Mouse (Mus musculus): ENCODE measurements at regions not wholly inside any gene's neighbourhood (a gene's known extent, or its start where the extent isn't known, plus 50 kb on each side); places are given as distances from the start of the nearest gene placed in this dataset.

GRCm38 (mm10) chr9:31993631-31994601 is 80.7 kb upstream of the Barx2 start:
- WGBS, result 64% methylated on average over 7 of the region's 7 CpGs
- H3K27me3 ChIP-seq (replicated peaks), result no peaks in the 10 kb centered on the region
- no peaks in the 10 kb centered on the region for H3K9me3 ChIP-seq (replicated peaks)
- no peak overlapping the region for H3K4me2 ChIP-seq
- no peak for ATAC-seq (ENCODE audit: insufficient number of reproducible peaks, low FRiP score)
- no peak overlapping the region for H3K27ac ChIP-seq (ENCODE audit: poor library complexity, severe bottlenecking)
- H3K9ac ChIP-seq, result no peak overlapping the region
- peaks cover 41% of the 10 kb centered on the region for H3K4me1 ChIP-seq (replicated peaks)
- H3K36me3 ChIP-seq, result no peaks in the 10 kb centered on the region
- no peak overlapping the region for H3K4me3 ChIP-seq

- H3K36me3 ChIP-seq, result no peaks in the 10 kb centered on the region
- WGBS, result 71% methylated on average over 3 of the region's 3 CpGs
- no peak for ATAC-seq (ENCODE audit: insufficient number of reproducible peaks, low FRiP score)
- H3K27me3 ChIP-seq (replicated peaks), result no peaks in the 10 kb centered on the region
- H3K4me3 ChIP-seq, result no peak overlapping the region
- H3K27ac ChIP-seq (ENCODE audit: poor library complexity, severe bottlenecking), result no peak overlapping the region
- H3K9ac ChIP-seq, result no peak overlapping the region
- peaks cover 38% of the 10 kb centered on the region for H3K4me1 ChIP-seq (replicated peaks)
- no peaks in the 10 kb centered on the region for H3K9me3 ChIP-seq (replicated peaks)
- H3K4me2 ChIP-seq, result no peak overlapping the region
Measured at GRCm38 (mm10) chr9:31995101-31995500, 81.8 kb upstream of the Barx2 start.

- 37% methylated on average over 4 of the region's 4 CpGs for WGBS
- ATAC-seq (ENCODE audit: insufficient number of reproducible peaks, low FRiP score), result no peak
- Histone ChIP-seq H3K4me2 (no peak overlapping the region), H3K36me3 (no peaks in the 10 kb centered on the region), H3K4me1 (replicated peaks) (peaks cover 38% of the 10 kb centered on the region), H3K4me3 (no peak overlapping the region), H3K27ac (ENCODE audit: poor library complexity, severe bottlenecking) (peak overlapping the region; percentile 96; the same call in 1 of the 2 replicates), H3K9ac (no peak overlapping the region), H3K27me3 (replicated peaks) (no peaks in the 10 kb centered on the region), H3K9me3 (replicated peaks) (no peaks in the 10 kb centered on the region)
Measured at GRCm38 (mm10) chr9:31995700-31996099, 82.4 kb upstream of the Barx2 start.

GRCm38 (mm10) chr9:31996466-31997177 is 83.4 kb upstream of the Barx2 start:
- no peaks in the 10 kb centered on the region for H3K36me3 ChIP-seq
- H3K9ac ChIP-seq, result no peak overlapping the region
- no peak overlapping the region for H3K4me2 ChIP-seq
- H3K4me1 ChIP-seq (replicated peaks), result peaks cover 38% of the 10 kb centered on the region
- 44% methylated on average over 7 of the region's 7 CpGs for WGBS
- H3K4me3 ChIP-seq, result no peak overlapping the region
- H3K27me3 ChIP-seq (replicated peaks), result no peaks in the 10 kb centered on the region
- no peak for ATAC-seq (ENCODE audit: insufficient number of reproducible peaks, low FRiP score)
- no peaks in the 10 kb centered on the region for H3K9me3 ChIP-seq (replicated peaks)
- peak overlapping the region; percentile 96 for H3K27ac ChIP-seq (ENCODE audit: poor library complexity, severe bottlenecking)

GRCm38 (mm10) chr9:31997178-31998097 is 84.2 kb upstream of the Barx2 start:
- WGBS, result 22% methylated on average over 25 of the region's 25 CpGs
- peak overlapping the region; percentile 5; the same call in 1 of the 2 replicates for H3K9ac ChIP-seq
- peak; percentile 86 for ATAC-seq (ENCODE audit: insufficient number of reproducible peaks, low FRiP score)

GRCm38 (mm10) chr9:31998488-31999280 is 85.4 kb upstream of the Barx2 start:
- Histone ChIP-seq H3K36me3 (no peaks in the 10 kb centered on the region), H3K4me3 (no peak overlapping the region), H3K9me3 (replicated peaks) (no peaks in the 10 kb centered on the region), H3K27me3 (replicated peaks) (no peaks in the 10 kb centered on the region), H3K4me2 (no peak overlapping the region), H3K4me1 (replicated peaks) (peaks cover 38% of the 10 kb centered on the region), H3K9ac (no peak overlapping the region), H3K27ac (ENCODE audit: poor library complexity, severe bottlenecking) (peak overlapping the region; percentile 96)
- WGBS, result 74% methylated on average over 4 of the region's 4 CpGs
- no peak for ATAC-seq (ENCODE audit: insufficient number of reproducible peaks, low FRiP score)

More at GRCm38 (mm10) chr9:31997178-31998097, 84.2 kb upstream of the Barx2 start:
- Histone ChIP-seq H3K27ac (ENCODE audit: poor library complexity, severe bottlenecking) (peak overlapping the region; percentile 96), H3K4me3 (peak overlapping the region; percentile 17; the same call in 1 of the 2 replicates), H3K4me2 (peak overlapping the region; percentile 59), H3K4me1 (replicated peaks) (peaks cover 38% of the 10 kb centered on the region), H3K36me3 (no peaks in the 10 kb centered on the region), H3K27me3 (replicated peaks) (no peaks in the 10 kb centered on the region), H3K9me3 (replicated peaks) (no peaks in the 10 kb centered on the region)

GRCm38 (mm10) chr9:31999760-32000159 is 86.5 kb upstream of the Barx2 start:
- WGBS, result 54% methylated on average over 1 of the region's 1 CpGs
- Histone ChIP-seq H3K4me2 (no peak overlapping the region), H3K27ac (ENCODE audit: poor library complexity, severe bottlenecking) (no peak overlapping the region), H3K4me1 (replicated peaks) (peaks cover 38% of the 10 kb centered on the region), H3K27me3 (replicated peaks) (no peaks in the 10 kb centered on the region), H3K9me3 (replicated peaks) (no peaks in the 10 kb centered on the region), H3K9ac (no peak overlapping the region), H3K36me3 (no peaks in the 10 kb centered on the region), H3K4me3 (no peak overlapping the region)
- ATAC-seq (ENCODE audit: insufficient number of reproducible peaks, low FRiP score), result no peak

GRCm38 (mm10) chr9:32002924-32003323 is 89.7 kb upstream of the Barx2 start:
- Histone ChIP-seq H3K36me3 (no peaks in the 10 kb centered on the region), H3K27ac (ENCODE audit: poor library complexity, severe bottlenecking) (no peak overlapping the region), H3K4me2 (no peak overlapping the region), H3K9me3 (replicated peaks) (no peaks in the 10 kb centered on the region), H3K9ac (no peak overlapping the region), H3K27me3 (replicated peaks) (no peaks in the 10 kb centered on the region), H3K4me1 (replicated peaks) (peaks cover 9% of the 10 kb centered on the region), H3K4me3 (no peak overlapping the region)
- WGBS, result 69% methylated on average over 4 of the region's 4 CpGs
- no peak for ATAC-seq (ENCODE audit: insufficient number of reproducible peaks, low FRiP score)

- WGBS, result 81% methylated on average over 7 of the region's 7 CpGs
- H3K27ac ChIP-seq (ENCODE audit: poor library complexity, severe bottlenecking), result no peak overlapping the region
- ATAC-seq (ENCODE audit: insufficient number of reproducible peaks, low FRiP score), result no peak
- H3K4me1 ChIP-seq (replicated peaks), result peaks cover 4% of the 10 kb centered on the region
- no peak overlapping the region for H3K4me2 ChIP-seq
- H3K4me3 ChIP-seq, result no peak overlapping the region
- H3K36me3 ChIP-seq, result no peaks in the 10 kb centered on the region
- H3K27me3 ChIP-seq (replicated peaks), result no peaks in the 10 kb centered on the region
- H3K9ac ChIP-seq, result no peak overlapping the region
- H3K9me3 ChIP-seq (replicated peaks), result no peaks in the 10 kb centered on the region
Measured at GRCm38 (mm10) chr9:32003730-32004129, 90.5 kb upstream of the Barx2 start.

- H3K9me3 ChIP-seq (replicated peaks), result no peaks in the 10 kb centered on the region
- WGBS, result 77% methylated on average over 9 of the region's 9 CpGs
Measured at GRCm38 (mm10) chr9:32005348-32005747, 92.1 kb upstream of the Barx2 start.

More at GRCm38 (mm10) chr9:32005348-32005747, 92.1 kb upstream of the Barx2 start:
- Histone ChIP-seq H3K36me3 (no peaks in the 10 kb centered on the region), H3K27me3 (replicated peaks) (no peaks in the 10 kb centered on the region), H3K4me3 (no peak overlapping the region), H3K4me1 (replicated peaks) (no peaks in the 10 kb centered on the region; the same call in 1 of the 2 replicates), H3K9ac (no peak overlapping the region), H3K4me2 (no peak overlapping the region), H3K27ac (ENCODE audit: poor library complexity, severe bottlenecking) (no peak overlapping the region)
- ATAC-seq (ENCODE audit: insufficient number of reproducible peaks, low FRiP score), result no peak

All from heart, embryonic 12.5 days (tissue).